Mouse (Mus musculus) ES-E14 (cell line): Measurements from ENCODE around the gene S1pr4.

Source experiments
- HCFC1 ChIP-seq: IDR thresholded peaks from 2 replicates; pipeline ENCODE4 v1.6.1; 2012; ENCODE audit warnings: low read length, inconsistent platforms, borderline replicate concordance; ENCODE audit not compliant: insufficient read depth
- MAFK ChIP-seq: IDR thresholded peaks from 2 replicates; pipeline ENCODE4 v1.6.1; 2014; ENCODE audit warnings: mild to moderate bottlenecking, low read depth, low read length, inconsistent platforms; ENCODE audit not compliant: insufficient read depth
- ZC3H11A ChIP-seq: IDR thresholded peaks from 2 replicates; pipeline ENCODE4 v1.6.1; 2012; ENCODE audit warnings: low read depth, mild to moderate bottlenecking, inconsistent platforms, low read length, borderline replicate concordance
- ZNF384 ChIP-seq: IDR thresholded peaks from 2 replicates; pipeline ENCODE4 v1.6.1; 2012; ENCODE audit warnings: low read depth, low read length, inconsistent platforms

DNA sequence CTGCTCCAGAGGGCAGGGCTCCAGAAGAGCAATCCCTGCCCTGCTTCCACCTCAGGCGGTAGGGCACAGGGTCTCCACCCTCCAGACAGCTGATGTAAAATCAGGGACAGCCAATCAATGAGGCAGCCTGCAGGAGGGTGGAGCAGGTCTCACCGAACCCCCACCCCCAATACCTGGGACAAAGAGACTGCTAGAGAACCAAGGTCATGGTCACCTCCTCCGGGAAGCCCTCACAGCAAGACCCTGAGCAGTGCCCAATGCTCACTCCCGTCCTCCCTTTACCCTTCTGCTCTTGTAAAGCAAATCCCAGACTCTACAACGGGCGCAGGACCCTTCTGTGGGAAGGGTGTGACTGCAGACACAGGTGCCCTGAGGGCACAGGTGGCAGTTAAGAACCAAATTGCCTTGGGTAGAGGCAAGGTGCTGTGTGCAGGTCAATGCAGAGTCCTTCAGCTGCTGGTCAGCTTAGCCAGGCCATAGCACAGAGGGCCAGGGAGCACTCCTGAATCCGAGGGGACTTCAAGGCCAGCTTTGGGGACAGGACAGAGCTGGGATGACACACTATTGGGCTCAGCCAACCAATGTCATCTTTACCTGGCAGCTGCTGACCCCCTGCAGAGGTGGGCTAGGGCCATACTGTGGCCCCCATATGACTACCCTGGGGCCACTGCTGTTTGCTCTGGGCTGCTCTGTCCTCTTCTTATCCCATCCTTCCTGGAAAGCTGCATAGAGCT, 43.0 kb upstream of the S1pr4 start:
- TF ChIP-seq ZNF384 (no peak), HCFC1 (no peak), MAFK (no peak), ZC3H11A (no peak)
